Mouse (Mus musculus) brain, embryonic 14.5 days (tissue): ENCODE results near the gene B230307C23Rik.
"Not testable (repeated sequence)": the region's sequence is repeated elsewhere in the genome, so short reads cannot be mapped to it uniquely, and the experiment has no call there.

Source experiments
- CTCF ChIP-seq: fragments of 200-500 bp; IDR thresholded peaks from 2 replicates; pipeline ENCODE4 v1.5.1; 2012; ENCODE audit warnings: inconsistent platforms, mild to moderate bottlenecking, moderate library complexity, borderline replicate concordance; ENCODE audit not compliant: insufficient read depth, insufficient read length; ENCODE audit errors: extremely low read depth
- POLR2A ChIP-seq: fragments of 200-500 bp; IDR thresholded peaks from 2 replicates; pipeline ENCODE4 v1.6.1; 2012; ENCODE audit warnings: mild to moderate bottlenecking, inconsistent platforms, borderline replicate concordance; ENCODE audit not compliant: poor library complexity, insufficient read depth, insufficient read length, severe bottlenecking; ENCODE audit errors: extremely low read depth

GRCm38 (mm10) chr16:97997383-97997731, 242 bp downstream of the B230307C23Rik start:
- not testable (repeated sequence) for TF ChIP-seq CTCF, POLR2A
